Mouse (Mus musculus) hematopoietic stem cell, adult 5-6 weeks (primary cell): ENCODE measurements at regions not wholly inside any gene's neighbourhood (a gene's known extent, or its start where the extent isn't known, plus 50 kb on each side); places are given as distances from the start of the nearest gene placed in this dataset.

Experiments
- ATAC-seq, 2 experiments: fragments of 125-278 bp in 1 of 2; replicated peaks in 1 of 2; 2 replicates each; pipeline ENCODE4 v1.8.0; 2016 to 2017; ENCODE audit warnings: inconsistent platforms in 2 of 2, mild to moderate bottlenecking in 2 of 2, moderate number of reproducible peaks in 2 of 2, low read depth in 1 of 2, moderate TSS enrichment in 1 of 2; ENCODE audit not compliant: low FRiP score in 2 of 2, poor library complexity in 2 of 2, severe bottlenecking in 2 of 2, insufficient read depth in 1 of 2, low TSS enrichment in 1 of 2

DNA sequence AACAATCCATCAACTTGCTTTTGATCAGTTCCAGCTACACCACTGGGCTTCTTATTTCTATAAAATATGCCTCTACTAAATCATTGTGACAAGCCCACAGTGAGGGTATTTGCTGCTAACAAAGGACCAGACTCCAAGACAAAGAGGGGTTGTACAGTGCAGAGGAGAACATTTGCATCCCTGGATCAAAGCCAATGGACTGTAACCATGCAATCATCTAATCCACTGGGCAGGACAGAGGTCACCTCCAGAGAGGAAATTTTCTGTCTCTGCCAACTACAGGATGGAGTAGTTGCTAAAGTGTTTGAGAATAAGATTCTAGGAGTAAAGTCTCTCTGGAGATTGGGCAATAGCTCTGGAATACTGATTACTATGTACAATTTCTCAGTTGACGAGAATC, 272.9 kb downstream of the Cox7c start:
- no peak for ATAC-seq

DNA sequence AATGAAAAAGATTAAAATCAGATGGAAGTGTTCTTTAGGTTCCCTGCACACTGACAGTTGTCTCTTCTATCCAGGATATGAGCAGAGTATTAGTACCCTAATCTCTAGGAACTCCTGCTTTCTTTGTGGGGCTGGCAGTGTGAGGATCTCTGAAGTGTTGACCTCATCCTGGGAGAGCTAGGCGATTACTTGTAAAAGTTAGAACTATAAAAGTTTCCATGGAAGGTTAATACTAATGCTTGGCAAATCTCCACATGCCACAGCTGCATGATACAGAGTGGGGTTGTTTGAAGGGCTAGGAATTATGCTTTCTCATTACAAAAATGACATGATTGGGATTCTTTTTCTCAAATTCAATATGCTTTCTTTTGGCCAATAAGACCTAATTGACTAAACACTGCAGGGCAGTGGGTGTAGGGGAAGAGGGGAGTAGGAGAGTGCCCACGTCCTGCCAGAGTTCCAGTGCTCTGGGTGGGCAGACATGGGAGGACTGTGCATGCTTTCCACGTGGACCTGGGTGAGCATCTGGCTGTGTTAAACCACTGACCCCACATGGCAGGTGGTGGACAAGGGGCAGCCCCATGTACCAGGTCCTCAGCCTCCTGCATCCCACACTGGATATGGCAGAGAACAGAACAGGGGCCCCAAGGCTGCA, 275.6 kb downstream of the Cox7c start:
- no peak for ATAC-seq

- no peak for ATAC-seq
Observed at GRCm38 (mm10) chr13:85770538-85770937, 276.2 kb downstream of the Cox7c start.

- no peak for ATAC-seq
Observed at GRCm38 (mm10) chr13:85768520-85768919, 278.2 kb downstream of the Cox7c start.

GRCm38 (mm10) chr13:85724616-85725015, 322.1 kb downstream of the Cox7c start:
- ATAC-seq = peak; percentile 27 to 53; a peak in 1 of 4 replicates

DNA sequence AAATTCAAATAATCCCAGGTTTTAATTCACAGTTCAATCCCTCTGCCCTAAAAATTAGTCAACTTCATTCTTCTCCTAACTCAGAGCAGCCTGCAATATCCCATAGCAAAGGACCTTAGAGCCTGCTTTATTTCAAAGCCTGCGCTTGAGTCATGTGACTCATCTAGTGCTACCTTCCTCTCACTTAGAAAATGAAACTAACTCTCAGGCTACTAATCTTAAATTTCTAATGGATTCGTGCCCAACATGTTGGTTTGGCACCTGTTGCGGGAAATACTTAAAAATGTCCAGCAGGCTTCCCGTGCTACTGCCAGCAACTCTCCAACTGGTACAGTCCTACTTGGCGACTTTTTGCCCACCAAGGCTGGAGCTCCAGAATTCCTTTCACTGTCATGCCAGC, 322.6 kb downstream of the Cox7c start:
- peak; percentile 83 to 85 for ATAC-seq

GRCm38 (mm10) chr13:85720314-85720713, 326.4 kb downstream of the Cox7c start:
- ATAC-seq = no peak

GRCm38 (mm10) chr13:85715883-85716498, 330.7 kb downstream of the Cox7c start:
- ATAC-seq = no peak

DNA sequence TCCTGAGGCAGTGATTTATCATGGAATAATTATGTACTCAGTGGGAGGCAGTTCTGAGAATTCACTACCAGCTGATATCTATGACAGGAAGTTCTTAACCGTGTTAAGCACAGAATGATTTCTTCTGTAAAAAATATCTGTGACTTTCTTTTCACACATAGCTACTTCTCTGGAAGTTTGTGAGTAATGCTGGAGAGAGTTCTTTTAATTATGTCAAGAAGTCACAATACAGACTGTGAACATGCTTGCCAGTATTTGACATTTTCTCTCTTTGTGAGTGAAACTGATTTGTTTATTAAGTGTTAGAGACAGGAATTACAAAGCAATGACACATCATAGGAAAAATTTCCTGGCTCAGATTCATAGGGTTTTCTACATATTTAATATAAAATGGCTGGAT, 354.3 kb downstream of the Cox7c start:
- no peak for ATAC-seq
